Mouse (Mus musculus): Measurements from ENCODE around the gene Tpst1. TPM values are rescaled to one million over a fixed set of nuclear protein-coding genes. Genes with fewer than 3 reads are reported as not detected.
"Not testable (repeated sequence)": the region's sequence is repeated elsewhere in the genome, so short reads cannot be mapped to it uniquely, and the experiment has no call there.

The Tpst1 gene
- polyA plus RNA-seq, 1 experiment = 9.4 TPM

DNA sequence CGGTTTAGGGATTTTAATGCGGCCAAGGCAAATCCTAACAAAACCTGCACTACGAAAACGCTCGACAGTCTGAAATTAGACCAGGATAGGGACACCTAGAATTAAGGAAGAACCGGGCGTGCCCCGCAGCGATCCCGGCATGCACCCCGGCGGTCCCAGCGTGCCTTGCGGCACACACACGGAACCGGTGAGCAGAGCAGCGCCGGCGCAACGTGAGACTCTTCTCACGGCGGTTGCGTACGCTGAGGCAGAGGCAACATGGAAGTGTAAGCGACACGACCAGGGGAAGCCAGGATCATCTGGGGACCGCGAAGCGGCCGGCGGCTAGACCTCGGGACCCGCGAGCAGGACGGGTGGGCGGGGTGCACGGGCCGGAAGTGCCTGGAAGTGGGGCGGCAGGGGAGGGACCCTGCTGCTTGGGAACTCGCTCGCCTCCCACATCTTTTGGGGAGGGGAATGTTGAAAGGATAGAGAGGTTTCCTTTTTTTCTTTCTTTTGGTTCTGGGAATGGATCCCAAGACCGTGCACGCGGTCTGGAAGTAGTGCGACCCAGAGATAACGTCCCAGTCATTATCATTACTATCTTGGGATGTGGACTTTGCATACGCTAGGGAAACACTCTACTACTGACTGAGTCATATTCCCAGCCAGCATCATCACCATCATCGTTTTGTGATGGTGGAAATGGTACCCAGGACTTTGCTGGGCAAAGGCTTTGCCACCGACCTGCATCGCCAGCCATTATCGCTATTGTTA is 43.8 kb upstream of the Tpst1 start, which contains the start of the genes Asl and Crcp:
TSS of gene Asl (minus strand) at position 106 of the 756 bp plus-strand sequence.
TSS of gene Crcp (plus strand) at position 149 of the 756 bp plus-strand sequence.
- no peaks in the 10 kb centered on the region for H3K27me3 ChIP-seq (ENCODE audit: control insufficient read depth, insufficient read depth, insufficient read length)
- H3K36me3 ChIP-seq (ENCODE audit: control insufficient read depth, insufficient read depth) = no peaks in the 10 kb centered on the region
- H3K4me3 ChIP-seq = peak within 1 kb of the TSS; percentile 69
- H3K4me2 ChIP-seq (ENCODE audit: low read depth) = peak within 1 kb of the TSS; percentile 93
- TF ChIP-seq SRF (IDR thresholded peaks at IDR 0.05; ENCODE audit: control insufficient read depth, insufficient read length, low read depth) (no peak), POLR2AphosphoS2 (IDR thresholded peaks at IDR 0.05; ENCODE audit: insufficient read length, low read depth) (peak; percentile 84), POLR2A (IDR thresholded peaks at IDR 0.05; ENCODE audit: insufficient read length, low read depth) (peak; percentile 90)
- H3ac ChIP-seq (ENCODE audit: control insufficient read depth, insufficient read length) = peak within 1 kb of the TSS; percentile 74
- peaks cover 28% of the 10 kb centered on the region for H3K79me2 ChIP-seq (ENCODE audit: control insufficient read depth, insufficient read depth)

GRCm38 (mm10) chr5:130031410-130032390 is 41.4 kb upstream of the Tpst1 start:
- no peak overlapping the region for H3ac ChIP-seq (ENCODE audit: control insufficient read depth, insufficient read length)
- no peak overlapping the region for H3K4me2 ChIP-seq (ENCODE audit: low read depth)
- H3K36me3 ChIP-seq (ENCODE audit: control insufficient read depth, insufficient read depth) = peaks cover 6% of the 10 kb centered on the region
- H3K27me3 ChIP-seq (ENCODE audit: control insufficient read depth, insufficient read depth, insufficient read length) = no peaks in the 10 kb centered on the region
- TF ChIP-seq MAX (IDR thresholded peaks at IDR 0.05; ENCODE audit: low read depth) (no peak), TCF3 (IDR thresholded peaks at IDR 0.05; ENCODE audit: insufficient read length, low read depth) (no peak), CEBPB (IDR thresholded peaks at IDR 0.05; ENCODE audit: insufficient read depth, poor library complexity, severe bottlenecking) (no peak), MYOD1 (IDR thresholded peaks at IDR 0.05; ENCODE audit: control insufficient read depth in 1 of 3, insufficient read length in 2 of 3, low read depth in 2 of 3) (no peak), USF1 (IDR thresholded peaks at IDR 0.05; ENCODE audit: low read depth) (no peak), SRF (IDR thresholded peaks at IDR 0.05; ENCODE audit: control insufficient read depth, insufficient read length, low read depth) (no peak), POLR2A (IDR thresholded peaks at IDR 0.05; ENCODE audit: insufficient read length, low read depth) (no peak), REST (IDR thresholded peaks at IDR 0.05; ENCODE audit: insufficient read depth, insufficient read length) (no peak), TCF12 (IDR thresholded peaks at IDR 0.05; ENCODE audit: insufficient read depth, poor library complexity, severe bottlenecking) (no peak), E2F4 (IDR thresholded peaks at IDR 0.05; ENCODE audit: insufficient read depth) (no peak), MYOG (IDR thresholded peaks at IDR 0.05; ENCODE audit: control insufficient read depth in 1 of 3, insufficient read depth in 1 of 3, insufficient read length in 2 of 3, low read depth in 2 of 3) (no peak), POLR2AphosphoS2 (IDR thresholded peaks at IDR 0.05; ENCODE audit: insufficient read length, low read depth) (no peak)
- no peak overlapping the region for H3K4me3 ChIP-seq
- peaks cover 28% of the 10 kb centered on the region for H3K79me2 ChIP-seq (ENCODE audit: control insufficient read depth, insufficient read depth)

GRCm38 (mm10) chr5:130033869-130034268 is 39.3 kb upstream of the Tpst1 start:
- Histone ChIP-seq H3K27me3 (ENCODE audit: control insufficient read depth, insufficient read depth, insufficient read length) (no peaks in the 10 kb centered on the region), H3K79me2 (ENCODE audit: control insufficient read depth, insufficient read depth) (peaks cover 28% of the 10 kb centered on the region), H3K4me3 (no peak overlapping the region), H3K36me3 (ENCODE audit: control insufficient read depth, insufficient read depth) (peaks cover 6% of the 10 kb centered on the region), H3ac (ENCODE audit: control insufficient read depth, insufficient read length) (no peak overlapping the region), H3K4me2 (ENCODE audit: low read depth) (no peak overlapping the region)
- TF ChIP-seq USF1 (IDR thresholded peaks at IDR 0.05; ENCODE audit: low read depth) (no peak), CEBPB (IDR thresholded peaks at IDR 0.05; ENCODE audit: insufficient read depth, poor library complexity, severe bottlenecking) (no peak), MAX (IDR thresholded peaks at IDR 0.05; ENCODE audit: low read depth) (no peak), MYOD1 (IDR thresholded peaks at IDR 0.05; ENCODE audit: control insufficient read depth in 1 of 3, insufficient read length in 2 of 3, low read depth in 2 of 3) (no peak), POLR2A (IDR thresholded peaks at IDR 0.05; ENCODE audit: insufficient read length, low read depth) (no peak), MYOG (IDR thresholded peaks at IDR 0.05; ENCODE audit: control insufficient read depth in 1 of 3, insufficient read depth in 1 of 3, insufficient read length in 2 of 3, low read depth in 2 of 3) (no peak), POLR2AphosphoS2 (IDR thresholded peaks at IDR 0.05; ENCODE audit: insufficient read length, low read depth) (no peak), SRF (IDR thresholded peaks at IDR 0.05; ENCODE audit: control insufficient read depth, insufficient read length, low read depth) (no peak), REST (IDR thresholded peaks at IDR 0.05; ENCODE audit: insufficient read depth, insufficient read length) (no peak), TCF3 (IDR thresholded peaks at IDR 0.05; ENCODE audit: insufficient read length, low read depth) (no peak), E2F4 (IDR thresholded peaks at IDR 0.05; ENCODE audit: insufficient read depth) (no peak), TCF12 (IDR thresholded peaks at IDR 0.05; ENCODE audit: insufficient read depth, poor library complexity, severe bottlenecking) (no peak)

DNA sequence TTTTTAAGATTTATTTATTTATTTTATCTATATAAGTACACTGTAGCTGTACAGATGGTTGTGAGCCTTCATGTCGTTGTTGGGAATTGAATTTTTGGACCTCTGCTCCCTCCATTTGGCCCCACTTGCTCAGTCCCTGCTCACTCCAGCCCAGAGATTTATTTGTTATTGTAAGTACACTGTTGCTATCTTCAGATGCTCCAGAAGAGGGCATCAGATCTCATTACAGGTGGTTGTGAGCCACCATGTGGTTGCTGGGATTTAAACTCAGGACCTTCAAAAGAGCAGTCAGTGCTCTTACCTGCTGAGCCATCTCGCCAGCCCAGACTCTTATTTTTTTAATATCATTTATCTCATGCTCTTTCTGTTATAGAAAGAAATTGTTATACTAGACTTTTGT is 36.8 kb upstream of the Tpst1 start:
- not testable (repeated sequence) for H3K79me2 ChIP-seq (ENCODE audit: control insufficient read depth, insufficient read depth); H3K4me3 ChIP-seq; H3ac ChIP-seq (ENCODE audit: control insufficient read depth, insufficient read length); H3K4me2 ChIP-seq (ENCODE audit: low read depth); H3K27me3 ChIP-seq (ENCODE audit: control insufficient read depth, insufficient read depth, insufficient read length)
- peaks cover 15% of the 10 kb centered on the region for H3K36me3 ChIP-seq (ENCODE audit: control insufficient read depth, insufficient read depth)
